Mouse (Mus musculus): ENCODE results near the gene Gclc. TPM values are rescaled to one million over a fixed set of nuclear protein-coding genes. Genes with fewer than 3 reads are reported as not detected.

The Gclc gene
- total and polyA plus RNA-seq, 3 experiments: 20.4 to 84.8 (median 35.7) TPM

DNA sequence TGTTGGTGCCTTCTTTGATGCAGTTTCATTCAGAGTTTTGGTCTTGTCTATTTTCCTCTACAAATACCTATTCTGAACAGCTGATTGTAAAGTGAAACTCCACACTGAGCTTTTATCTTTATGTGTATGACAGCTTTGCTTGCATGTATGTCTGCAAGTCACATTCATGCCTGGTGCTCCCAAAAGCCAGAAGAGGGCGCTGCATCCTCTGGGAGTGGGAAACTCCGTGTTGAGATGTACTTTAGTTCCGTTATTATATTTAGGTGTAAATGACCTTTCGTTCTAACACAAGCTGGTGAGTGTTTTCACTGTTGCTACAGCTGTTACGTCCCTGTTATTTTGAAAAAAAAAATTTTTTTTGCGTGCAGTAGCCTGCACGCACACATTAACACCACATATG lies 48.1 kb downstream of the Gclc start:
- in situ Hi-C loops (cut with MboI; ENCODE audit: low pct_ligation_motif_present, low pct_unique_long_range_greater_than_20kb, low sequenced_read_pairs): no loop called here
- no peaks in the 10 kb centered on the region for H3K9me3 ChIP-seq (replicated peaks; ENCODE audit: low read length)
- dilution Hi-C loops (cut with MboI; ENCODE audit: extremely low pct_ligation_motif_present, extremely low pct_unique_long_range_greater_than_20kb, low sequenced_read_pairs): no loop called here
- H3K4me3 ChIP-seq (replicated peaks in 1 of 3; ENCODE audit: low read depth in 2 of 3, low read length in 2 of 3, poor library complexity in 1 of 3): peak overlapping the region in 1 of 3 experiments; percentile 17
- TF ChIP-seq MXI1 (IDR thresholded peaks at IDR 0.05; ENCODE audit: low read depth, low read length): no peak
- TF ChIP-seq TCF12 (IDR thresholded peaks at IDR 0.05; ENCODE audit: low read depth, low read length): no peak
- TF ChIP-seq HCFC1 (IDR thresholded peaks at IDR 0.05; ENCODE audit: low read depth, low read length): no peak
- TF ChIP-seq NELFE (IDR thresholded peaks at IDR 0.05; ENCODE audit: low read depth, low read length): no peak
- no peak for TF ChIP-seq GABPA (IDR thresholded peaks at IDR 0.05; ENCODE audit: insufficient replicate concordance, low read depth, low read length)
- no peak for TF ChIP-seq JUND (conservative IDR thresholded peaks at IDR 0.05; ENCODE audit: low read depth, low read length)
- TF ChIP-seq CTCF (conservative IDR thresholded peaks at IDR 0.05 in 1 of 2, IDR thresholded peaks at IDR 0.05 in 1 of 2; ENCODE audit: low read depth in 2 of 2, low read length in 2 of 2): peak; percentile 53 to 89
- no peak for TF ChIP-seq RCOR1 (conservative IDR thresholded peaks at IDR 0.05; ENCODE audit: low read depth, low read length)
- TF ChIP-seq TBP (conservative IDR thresholded peaks at IDR 0.05; ENCODE audit: low read depth, low read length): no peak
- TF ChIP-seq UBTF (IDR thresholded peaks at IDR 0.05; ENCODE audit: low read depth, low read length): no peak
- TF ChIP-seq ZC3H11A (IDR thresholded peaks at IDR 0.05; ENCODE audit: low read depth, low read length): peak; percentile 38; the same call in 1 of the 2 replicates
- no peak for TF ChIP-seq USF1 (IDR thresholded peaks at IDR 0.05; ENCODE audit: low read depth, low read length)
- no peak for TF ChIP-seq SIN3A (IDR thresholded peaks at IDR 0.05; ENCODE audit: low read length)
- TF ChIP-seq MAX (IDR thresholded peaks at IDR 0.05; ENCODE audit: low read length): no peak
- no peak for TF ChIP-seq ZMIZ1 (IDR thresholded peaks at IDR 0.05; ENCODE audit: low read depth, low read length)
- no peak for TF ChIP-seq MAFK (IDR thresholded peaks at IDR 0.05; ENCODE audit: insufficient replicate concordance, low read length)
- TF ChIP-seq ZKSCAN1 (IDR thresholded peaks at IDR 0.05; ENCODE audit: borderline replicate concordance, low read depth, low read length): no peak
- TF ChIP-seq MEF2A (IDR thresholded peaks at IDR 0.05; ENCODE audit: borderline replicate concordance, low read depth, low read length): no peak
- no peak for TF ChIP-seq EP300 (IDR thresholded peaks at IDR 0.05; ENCODE audit: low read length)
- no peak for TF ChIP-seq POLR2A (IDR thresholded peaks at IDR 0.05; ENCODE audit: low read depth, low read length)
- TF ChIP-seq IRF4 (IDR thresholded peaks at IDR 0.05; ENCODE audit: low read depth, low read length): peak; percentile 56
- TF ChIP-seq POLR2AphosphoS2 (IDR thresholded peaks at IDR 0.05; ENCODE audit: low read depth, low read length): no peak
- TF ChIP-seq PAX5 (IDR thresholded peaks at IDR 0.05; ENCODE audit: low read length): no peak
- no peak for TF ChIP-seq E2F4 (IDR thresholded peaks at IDR 0.05; ENCODE audit: insufficient replicate concordance, low read depth, low read length)
- TF ChIP-seq MYC (IDR thresholded peaks at IDR 0.05; ENCODE audit: low read depth, low read length): no peak
- peak; percentile 70 for TF ChIP-seq RAD21 (IDR thresholded peaks at IDR 0.05; ENCODE audit: low read depth, low read length)
- TF ChIP-seq CHD1 (IDR thresholded peaks at IDR 0.05; ENCODE audit: low read depth, low read length): no peak
- peak; percentile 84 for TF ChIP-seq SMC3 (IDR thresholded peaks at IDR 0.05; ENCODE audit: low read depth, low read length)
- TF ChIP-seq CHD2 (IDR thresholded peaks at IDR 0.05; ENCODE audit: low read length): no peak
- TF ChIP-seq USF2 (conservative IDR thresholded peaks at IDR 0.05; ENCODE audit: low read depth, low read length): no peak
- H3K27ac ChIP-seq (ENCODE audit: insufficient read depth, low read depth): no peak overlapping the region
- H3K27me3 ChIP-seq (replicated peaks): no peaks in the 10 kb centered on the region
- H3K4me1 ChIP-seq (ENCODE audit: control insufficient read depth in 1 of 2, insufficient read depth in 2 of 2): peaks cover 4 to 6% of the 10 kb centered on the region in 2 experiments
- peaks cover 0 to 8% of the 10 kb centered on the region in 2 experiments for H3K36me3 ChIP-seq (replicated peaks in 1 of 2; ENCODE audit: control insufficient read depth in 1 of 2, insufficient read depth in 1 of 2, low read length in 1 of 2)
- peak overlapping the region; percentile 28; the same call in 1 of the 2 replicates for H3K9ac ChIP-seq (ENCODE audit: insufficient read depth, low read depth)
- DNase-seq (ENCODE audit: extremely low read depth): peak; percentile 71
- H3K4me2 ChIP-seq (ENCODE audit: insufficient read depth, low read depth, poor library complexity, severe bottlenecking): peak overlapping the region; percentile 97
- no peaks in the 10 kb centered on the region for H3K79me2 ChIP-seq (replicated peaks; ENCODE audit: control insufficient read depth, extremely low read depth, insufficient read depth, poor library complexity, severe bottlenecking)
